Mouse (Mus musculus) thymus, adult 2 months (tissue): ENCODE data around the gene Dlgap1. TPM values are rescaled to one million over a fixed set of nuclear protein-coding genes. Genes with fewer than 3 reads are reported as not detected.

ENCODE experiments used
- DNase-seq: peaks from one replicate; pipeline ENCODE4 v3.0.0; 2021
- H3K27ac ChIP-seq: fragments of 200-500 bp; 2 replicates; pipeline ENCODE4 v1.5.1; 2012; ENCODE audit warnings: low read length, control low read depth; ENCODE audit not compliant: control insufficient read depth, insufficient read depth
- H3K27me3 ChIP-seq: fragments of 200-500 bp; 2 replicates; pipeline ENCODE4 v1.6.1; 2012; ENCODE audit warnings: mild to moderate bottlenecking, low read length, moderate library complexity, mixed read lengths; ENCODE audit not compliant: control insufficient read depth, insufficient read depth
- H3K36me3 ChIP-seq: fragments of 200-500 bp; 2 replicates; pipeline ENCODE4 v1.6.1; 2012; ENCODE audit warnings: mild to moderate bottlenecking, low read length, moderate library complexity; ENCODE audit not compliant: control insufficient read depth, insufficient read depth
- H3K4me1 ChIP-seq: fragments of 200-500 bp; replicated peaks from 2 replicates; pipeline ENCODE4 v1.6.1; 2012; ENCODE audit warnings: low read length; ENCODE audit not compliant: control insufficient read depth, insufficient read depth
- H3K4me3 ChIP-seq: fragments of 200-500 bp; 2 replicates; pipeline ENCODE4 v1.5.1; 2012; ENCODE audit warnings: mild to moderate bottlenecking, low read length, control low read depth, moderate library complexity; ENCODE audit not compliant: control insufficient read depth, insufficient read depth
- CTCF ChIP-seq: fragments of 200-500 bp; IDR thresholded peaks from 2 replicates; pipeline ENCODE4 v1.5.1; 2012; ENCODE audit warnings: mild to moderate bottlenecking, control low read depth, low read length, moderate library complexity, borderline replicate concordance; ENCODE audit not compliant: control insufficient read depth, poor library complexity, insufficient read depth; ENCODE audit errors: extremely low read depth
- POLR2A ChIP-seq: fragments of 200-500 bp; IDR thresholded peaks from 2 replicates; pipeline ENCODE4 v1.6.1; 2012; ENCODE audit warnings: mild to moderate bottlenecking, low read length, control low read depth, moderate library complexity; ENCODE audit not compliant: control insufficient read depth, poor library complexity, insufficient read depth; ENCODE audit errors: extremely low read depth
- WGBS: fragments of 180-500 bp; shearing (Covaris S2); methylation state at CpG from one replicate; pipeline ENCODE4 v1.1.7; 2018; 5-methylcytosine and 5-hydroxymethylcytosine counted together
- polyA plus RNA-seq: library from polyadenylated mRNA; depleted of rRNA; stranded (reverse); fragments of >200 nt; gene quantifications from 2 replicates; pipeline ENCODE4 v1.2.3, GENCODE M21; 2012

Gene Dlgap1
- polyA plus RNA-seq, 1 experiment, result 0.32 TPM

GRCm38 (mm10) chr17:70755039-70755668, 786.3 kb downstream of the Dlgap1 start:
- Histone ChIP-seq H3K36me3 (no peaks in the 10 kb centered on the region), H3K4me3 (no peak overlapping the region), H3K4me1 (peaks cover 9% of the 10 kb centered on the region), H3K27me3 (no peaks in the 10 kb centered on the region), H3K27ac (no peak overlapping the region)
- DNase-seq, result peak; percentile 83
- 1% methylated on average over 22 of the region's 22 CpGs for WGBS
- TF ChIP-seq POLR2A (no peak), CTCF (peak; percentile 89)

- Histone ChIP-seq H3K36me3 (no peaks in the 10 kb centered on the region), H3K27ac (no peak overlapping the region), H3K4me1 (peaks cover 9% of the 10 kb centered on the region), H3K4me3 (no peak overlapping the region), H3K27me3 (no peaks in the 10 kb centered on the region)
- 10% methylated on average over 14 of the region's 14 CpGs for WGBS
- TF ChIP-seq POLR2A (no peak), CTCF (no peak)
- no peak for DNase-seq
Observed at GRCm38 (mm10) chr17:70755669-70756263, 786.9 kb downstream of the Dlgap1 start.

DNA sequence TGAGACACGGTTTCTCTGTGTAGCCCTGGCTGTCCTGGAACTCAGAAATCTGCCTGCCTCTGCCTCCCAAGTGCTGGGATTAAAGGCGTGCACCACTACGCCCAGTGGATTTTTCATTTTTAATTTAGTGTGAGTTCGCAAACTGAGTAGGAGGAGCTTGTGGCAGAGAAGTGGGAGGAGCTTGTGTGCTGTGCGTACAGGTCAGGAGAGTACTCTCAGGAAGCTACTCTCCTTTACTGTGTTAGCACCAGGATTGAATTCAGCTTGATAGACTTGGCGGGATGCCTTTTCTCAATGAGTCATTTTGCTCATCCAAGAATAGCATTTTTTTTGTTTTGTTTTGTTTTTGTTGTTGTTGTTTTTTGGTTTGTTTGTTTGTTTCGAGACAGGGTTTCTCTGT, 793.1 kb downstream of the Dlgap1 start:
- H3K36me3 ChIP-seq, result no peaks in the 10 kb centered on the region
- 93% methylated on average over 7 of the region's 7 CpGs for WGBS
- TF ChIP-seq POLR2A (no peak), CTCF (no peak)

GRCm38 (mm10) chr17:70762634-70763033, 793.8 kb downstream of the Dlgap1 start:
- WGBS, result 71% methylated on average over 10 of the region's 10 CpGs
- Histone ChIP-seq H3K27me3 (no peaks in the 10 kb centered on the region), H3K4me1 (no peaks in the 10 kb centered on the region; the same call in 1 of the 2 replicates), H3K4me3 (no peak overlapping the region), H3K27ac (no peak overlapping the region), H3K36me3 (no peaks in the 10 kb centered on the region)
- no peak for TF ChIP-seq CTCF
- no peak for TF ChIP-seq POLR2A
- no peak for DNase-seq

More for the DNA sequence above, 793.1 kb downstream of the Dlgap1 start:
- H3K27ac ChIP-seq, result no peak overlapping the region
- no peaks in the 10 kb centered on the region for H3K27me3 ChIP-seq
- H3K4me1 ChIP-seq, result no peaks in the 10 kb centered on the region; the same call in 1 of the 2 replicates
- no peak for DNase-seq
- no peak overlapping the region for H3K4me3 ChIP-seq

DNA sequence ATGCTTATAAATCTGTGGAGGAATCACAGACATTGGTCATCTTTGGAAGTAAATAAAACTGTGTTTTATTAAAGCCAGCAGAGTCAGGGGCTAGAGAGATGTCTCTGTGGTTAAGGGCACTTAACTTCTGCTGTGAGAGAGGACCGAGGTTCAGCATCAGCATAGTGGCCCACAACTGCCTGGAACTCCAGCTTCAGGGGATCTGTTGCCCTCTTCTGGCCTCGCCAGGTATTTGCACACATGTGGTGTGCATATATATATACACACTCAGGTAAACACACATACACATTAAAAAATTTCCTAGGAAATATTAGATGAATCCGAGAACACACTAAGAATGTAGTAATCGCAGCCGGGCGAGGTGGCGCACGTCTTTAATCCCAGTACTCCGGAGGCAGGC, 796.5 kb downstream of the Dlgap1 start:
- WGBS, result 97% methylated on average over 9 of the region's 9 CpGs
- no peak overlapping the region for H3K4me3 ChIP-seq
- H3K27me3 ChIP-seq, result no peaks in the 10 kb centered on the region
- TF ChIP-seq CTCF (no peak), POLR2A (no peak)
- no peaks in the 10 kb centered on the region for H3K36me3 ChIP-seq
- DNase-seq, result no peak
- no peaks in the 10 kb centered on the region; the same call in 1 of the 2 replicates for H3K4me1 ChIP-seq
- H3K27ac ChIP-seq, result no peak overlapping the region

DNA sequence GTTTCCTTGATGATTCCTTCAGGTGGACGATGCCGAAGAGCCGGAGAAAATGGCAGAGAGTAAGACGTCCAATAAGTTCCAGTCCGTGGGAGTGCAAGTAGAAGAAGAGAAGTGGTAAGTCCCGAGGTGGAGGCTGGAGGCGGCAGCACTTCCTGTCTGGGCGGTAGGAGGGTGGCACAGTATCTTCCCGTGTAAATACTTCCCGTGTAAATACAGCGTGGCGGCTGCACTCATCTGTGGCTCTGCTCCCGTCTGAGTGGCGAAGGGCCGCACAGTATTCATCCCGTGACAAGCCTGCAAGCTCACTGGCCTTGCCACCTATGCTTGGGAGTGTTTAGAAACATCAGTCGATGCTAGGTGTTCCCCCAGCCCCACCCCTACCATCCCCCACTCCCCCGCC, 797.1 kb downstream of the Dlgap1 start:
- DNase-seq, result no peak
- H3K27ac ChIP-seq, result no peak overlapping the region
- no peaks in the 10 kb centered on the region for H3K27me3 ChIP-seq
- H3K36me3 ChIP-seq, result no peaks in the 10 kb centered on the region
- no peak for TF ChIP-seq POLR2A
- no peak for TF ChIP-seq CTCF
- H3K4me3 ChIP-seq, result no peak overlapping the region
- 65% methylated on average over 18 of the region's 18 CpGs for WGBS
- H3K4me1 ChIP-seq, result no peaks in the 10 kb centered on the region; the same call in 1 of the 2 replicates
